Mouse (Mus musculus) bone marrow macrophage, adult 2 months (primary cell): ENCODE measurements around the gene Ccdc186.

Experiments used
- CTCF ChIP-seq: IDR thresholded peaks from 2 replicates; pipeline ENCODE4 v1.5.1; 2012; ENCODE audit warnings: low read depth, mild to moderate bottlenecking, low read length, moderate library complexity
- POLR2A ChIP-seq: IDR thresholded peaks from 2 replicates; pipeline ENCODE4 v1.6.1; 2012; ENCODE audit warnings: mild to moderate bottlenecking, low read depth, low read length, borderline replicate concordance

- TF ChIP-seq POLR2A (no peak), CTCF (no peak)
These were observed 30.6 kb upstream of the Ccdc186 start for GRCm38 (mm10) chr19:56852590-56852989.
